Mouse (Mus musculus) G1E (cell line): ENCODE measurements at regions not wholly inside any gene's neighbourhood (a gene's known extent, or its start where the extent isn't known, plus 50 kb on each side); places are given as distances from the start of the nearest gene placed in this dataset.

Experiments used
- CTCF ChIP-seq: IDR thresholded peaks from 2 replicates; pipeline ENCODE4 v1.5.1; 2012; ENCODE audit warnings: low read depth, low read length, inconsistent platforms, mixed read lengths
- GATA1 ChIP-seq: IDR thresholded peaks from 2 replicates; pipeline ENCODE4 v1.6.1; 2012; ENCODE audit warnings: borderline replicate concordance, low read length, inconsistent platforms, mixed read lengths
- GATA2 ChIP-seq: IDR thresholded peaks from 2 replicates; pipeline ENCODE4 v1.6.1; 2012; ENCODE audit warnings: low read depth, low read length, inconsistent platforms, borderline replicate concordance
- POLR2AphosphoS5 ChIP-seq: IDR thresholded peaks from 2 replicates; pipeline ENCODE4 v1.6.1; 2012; ENCODE audit warnings: low read depth, low read length, inconsistent platforms; ENCODE audit not compliant: insufficient replicate concordance
- TAL1 ChIP-seq: conservative IDR thresholded peaks from 2 replicates; pipeline ENCODE4 v1.6.1; 2012; ENCODE audit warnings: low read depth, low read length, inconsistent platforms, mixed read lengths

DNA sequence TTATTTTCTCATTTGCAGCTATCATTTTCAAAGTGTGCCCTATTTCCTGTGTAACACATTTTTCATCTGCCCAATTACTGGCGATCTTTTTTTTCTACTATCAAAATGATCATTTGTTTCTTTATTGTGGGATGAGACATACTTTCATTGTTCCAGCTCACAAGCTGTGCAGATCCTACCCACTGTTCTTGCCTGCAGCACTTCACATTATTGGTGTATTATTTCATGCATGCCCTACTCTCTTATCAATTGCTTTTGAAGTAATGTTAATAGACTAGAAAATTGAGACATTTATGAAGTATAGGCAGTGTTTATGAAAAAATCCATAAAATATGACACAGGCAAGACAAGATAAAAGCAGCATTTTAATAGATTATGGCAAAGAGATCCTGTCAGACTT, 204.6 kb downstream of the Dph6 start:
- TF ChIP-seq CTCF (no peak), POLR2AphosphoS5 (no peak), GATA1 (no peak), GATA2 (no peak), TAL1 (no peak)
